Mouse (Mus musculus): ENCODE measurements around the gene Olfr741. TPM values are rescaled to one million over a fixed set of nuclear protein-coding genes. Genes with fewer than 3 reads are reported as not detected.

Gene Olfr741
- polyA plus RNA-seq (2015; fragmentation: Nextera tagmentation; extraction: Ambion mirVana) = not detected in 2 replicates

- no peak within 1 kb of the TSS for H3K9ac ChIP-seq
- no peak within 1 kb of the TSS for H3K27ac ChIP-seq
- no peak for ATAC-seq (ENCODE audit: insufficient number of reproducible peaks, low FRiP score, low TSS enrichment, low read depth)
- H3K27me3 ChIP-seq = no peaks in the 10 kb centered on the region
- no peaks in the 10 kb centered on the region for H3K4me1 ChIP-seq
- H3K36me3 ChIP-seq = no peaks in the 10 kb centered on the region
- H3K4me2 ChIP-seq = no peak within 1 kb of the TSS
- WGBS = 72% methylated on average over 2 of the region's 2 CpGs
- no peak within 1 kb of the TSS for H3K4me3 ChIP-seq
- no peaks in the 10 kb centered on the region for H3K9me3 ChIP-seq
These were observed at the start of gene Olfr741 for GRCm38 (mm10) chr14:50472438-50472837. Gene Olfr741 (plus strand): TSS chr14:50472738.

- no peak within 1 kb of the TSS for H3K4me2 ChIP-seq
- H3K4me3 ChIP-seq = no peak within 1 kb of the TSS
- H3K27me3 ChIP-seq = no peaks in the 10 kb centered on the region
- no peaks in the 10 kb centered on the region for H3K36me3 ChIP-seq
- no peak within 1 kb of the TSS for H3K9ac ChIP-seq
- H3K4me1 ChIP-seq = no peaks in the 10 kb centered on the region
- H3K27ac ChIP-seq = no peak within 1 kb of the TSS
- ATAC-seq (ENCODE audit: insufficient number of reproducible peaks, low FRiP score, low TSS enrichment, low read depth) = no peak
- WGBS = 83% methylated on average over 3 of the region's 3 CpGs
- no peaks in the 10 kb centered on the region for H3K9me3 ChIP-seq
These were observed 27.3 kb upstream of the Olfr741 start, which contains the start of gene Olfr740 for GRCm38 (mm10) chr14:50445245-50445644. Gene Olfr740 (plus strand): TSS chr14:50445545.

GRCm38 (mm10) chr14:50478406-50478805 lies 5.9 kb downstream of the Olfr741 start:
- no peaks in the 10 kb centered on the region for H3K27me3 ChIP-seq
- H3K4me3 ChIP-seq = no peak overlapping the region
- no peaks in the 10 kb centered on the region for H3K4me1 ChIP-seq
- no peaks in the 10 kb centered on the region for H3K36me3 ChIP-seq
- no peak for ATAC-seq (ENCODE audit: insufficient number of reproducible peaks, low FRiP score, low TSS enrichment, low read depth)
- H3K27ac ChIP-seq = no peak overlapping the region
- no peak overlapping the region for H3K9ac ChIP-seq
- H3K4me2 ChIP-seq = no peak overlapping the region
- no peaks in the 10 kb centered on the region for H3K9me3 ChIP-seq
- 73% methylated on average over 2 of the region's 2 CpGs for WGBS

- no peak for ATAC-seq (ENCODE audit: insufficient number of reproducible peaks, low FRiP score, low TSS enrichment, low read depth)
- no peaks in the 10 kb centered on the region for H3K9me3 ChIP-seq
- no peak within 1 kb of the TSS for H3K9ac ChIP-seq
- H3K4me3 ChIP-seq = no peak within 1 kb of the TSS
- H3K36me3 ChIP-seq = no peaks in the 10 kb centered on the region
- no peaks in the 10 kb centered on the region for H3K27me3 ChIP-seq
- WGBS = 57% methylated on average over 2 of the region's 2 CpGs
- H3K27ac ChIP-seq = no peak within 1 kb of the TSS
- H3K4me1 ChIP-seq = no peaks in the 10 kb centered on the region
- no peak within 1 kb of the TSS for H3K4me2 ChIP-seq
These were observed 30.8 kb downstream of the Olfr741 start, which contains the start of gene Olfr742 for GRCm38 (mm10) chr14:50503300-50503699. Gene Olfr742 (plus strand): TSS chr14:50503600.

- ATAC-seq (ENCODE audit: insufficient number of reproducible peaks, low FRiP score, low TSS enrichment, low read depth) = no peak
- H3K4me1 ChIP-seq = no peaks in the 10 kb centered on the region
- H3K27ac ChIP-seq = no peak within 1 kb of the TSS
- H3K36me3 ChIP-seq = no peaks in the 10 kb centered on the region
- H3K4me3 ChIP-seq = no peak within 1 kb of the TSS
- H3K4me2 ChIP-seq = no peak within 1 kb of the TSS
- H3K9me3 ChIP-seq = no peaks in the 10 kb centered on the region
- H3K27me3 ChIP-seq = no peaks in the 10 kb centered on the region
- H3K9ac ChIP-seq = no peak within 1 kb of the TSS
These were observed 49.0 kb downstream of the Olfr741 start, which contains the start of gene Olfr743 for GRCm38 (mm10) chr14:50521539-50521938. Gene Olfr743 (plus strand): TSS chr14:50521839.

Other genes with a start within 250 kb of the Olfr741 start
- not detected in 2 replicates for gene Olfr731, start 230.9 kb upstream of the Olfr741 start, polyA plus RNA-seq (2015; fragmentation: Nextera tagmentation; extraction: Ambion mirVana)
- gene Olfr732, start 188.5 kb upstream of the Olfr741 start, polyA plus RNA-seq (2015; fragmentation: Nextera tagmentation; extraction: Ambion mirVana) = not detected in 2 replicates
- not detected in 2 replicates for gene Olfr733, start 171.2 kb upstream of the Olfr741 start, polyA plus RNA-seq (2015; fragmentation: Nextera tagmentation; extraction: Ambion mirVana)
- gene Olfr734, start 146.0 kb upstream of the Olfr741 start, polyA plus RNA-seq (2015; fragmentation: Nextera tagmentation; extraction: Ambion mirVana) = not detected in 2 replicates
- not detected in 2 replicates for gene Olfr735, start 123.9 kb upstream of the Olfr741 start, polyA plus RNA-seq (2015; fragmentation: Nextera tagmentation; extraction: Ambion mirVana)
- gene Tlr11, start 114.8 kb upstream of the Olfr741 start, polyA plus RNA-seq (2015; fragmentation: Nextera tagmentation; extraction: Ambion mirVana) = not detected in 2 replicates
- gene Olfr736, start 91.6 kb upstream of the Olfr741 start, polyA plus RNA-seq (2015; fragmentation: Nextera tagmentation; extraction: Ambion mirVana) = not detected in 2 replicates
- gene Olfr738, start 65.2 kb upstream of the Olfr741 start, polyA plus RNA-seq (2015; fragmentation: Nextera tagmentation; extraction: Ambion mirVana) = not detected in 2 replicates
- gene Olfr739, start 54.1 kb upstream of the Olfr741 start, polyA plus RNA-seq (2015; fragmentation: Nextera tagmentation; extraction: Ambion mirVana) = not detected in 2 replicates
- not detected in 2 replicates for gene Olfr740, start 27.2 kb upstream of the Olfr741 start, polyA plus RNA-seq (2015; fragmentation: Nextera tagmentation; extraction: Ambion mirVana)
- gene Olfr742, start 30.9 kb downstream of the Olfr741 start, polyA plus RNA-seq (2015; fragmentation: Nextera tagmentation; extraction: Ambion mirVana) = not detected in 2 replicates
- not detected in 2 replicates for gene Olfr743, start 49.1 kb downstream of the Olfr741 start, polyA plus RNA-seq (2015; fragmentation: Nextera tagmentation; extraction: Ambion mirVana)
- not detected in 2 replicates for gene Olfr744, start 142.1 kb downstream of the Olfr741 start, polyA plus RNA-seq (2015; fragmentation: Nextera tagmentation; extraction: Ambion mirVana)
- gene Olfr745, start 166.7 kb downstream of the Olfr741 start, polyA plus RNA-seq (2015; fragmentation: Nextera tagmentation; extraction: Ambion mirVana) = not detected in 2 replicates
- not detected in 2 replicates for gene Olfr746, start 174.3 kb downstream of the Olfr741 start, polyA plus RNA-seq (2015; fragmentation: Nextera tagmentation; extraction: Ambion mirVana)
- gene Olfr747, start 220.5 kb downstream of the Olfr741 start, polyA plus RNA-seq (2015; fragmentation: Nextera tagmentation; extraction: Ambion mirVana) = not detected in 2 replicates
- not detected in 2 replicates for gene Olfr748, start 234.6 kb downstream of the Olfr741 start, polyA plus RNA-seq (2015; fragmentation: Nextera tagmentation; extraction: Ambion mirVana)